Mouse (Mus musculus) ovary, postnatal 36 days (tissue): ENCODE results near the gene Ankrd11.
A peak's percentile ranks its signal among the peaks of the same experiment; 100 is the strongest.

Source experiments
- DNase-seq: peaks from one replicate; pipeline ENCODE4 v3.0.0; 2022; ENCODE audit warnings: low spot score, mixed read lengths

The Ankrd11 gene

DNA sequence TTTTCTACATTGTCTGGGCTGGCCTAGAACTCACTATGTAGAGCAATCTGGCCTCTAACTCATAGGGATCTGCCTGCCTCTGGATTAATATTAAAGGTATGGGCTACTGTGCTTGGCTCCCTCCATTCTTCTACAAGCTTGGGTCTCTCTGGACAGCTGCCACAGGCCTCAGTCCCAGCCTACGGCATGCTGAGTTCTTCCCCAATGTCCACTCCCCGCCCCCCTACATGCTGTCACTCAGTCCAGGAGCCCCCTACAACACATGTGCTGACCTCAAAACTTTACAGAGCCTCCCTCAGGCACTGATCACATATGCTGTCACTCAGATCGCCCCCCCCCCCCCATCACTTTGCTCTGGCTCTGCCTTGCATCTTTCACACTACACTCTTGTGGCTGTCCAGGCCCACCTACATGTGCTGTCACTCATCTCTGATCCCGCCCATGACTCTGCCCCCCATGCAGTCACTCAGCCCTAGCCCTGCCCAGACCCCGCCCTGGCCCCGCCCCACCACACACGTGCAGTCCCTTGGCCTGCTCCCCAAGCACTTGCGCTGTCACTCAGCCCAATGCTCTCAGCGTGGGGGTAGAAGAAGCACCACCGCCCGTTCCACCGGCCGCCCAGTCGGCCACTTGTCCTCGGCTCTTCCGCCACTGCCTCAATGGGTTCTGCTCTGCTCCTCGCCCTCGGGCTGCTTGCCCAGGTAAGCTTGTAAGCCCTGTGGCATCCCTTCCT, 194.1 kb downstream of the Ankrd11 start, which contains the start of gene Cdh15:
Gene Cdh15 (plus strand): TSS at position 138 of the 733 bp plus-strand sequence.
- DNase-seq = peak; percentile 33

DNA sequence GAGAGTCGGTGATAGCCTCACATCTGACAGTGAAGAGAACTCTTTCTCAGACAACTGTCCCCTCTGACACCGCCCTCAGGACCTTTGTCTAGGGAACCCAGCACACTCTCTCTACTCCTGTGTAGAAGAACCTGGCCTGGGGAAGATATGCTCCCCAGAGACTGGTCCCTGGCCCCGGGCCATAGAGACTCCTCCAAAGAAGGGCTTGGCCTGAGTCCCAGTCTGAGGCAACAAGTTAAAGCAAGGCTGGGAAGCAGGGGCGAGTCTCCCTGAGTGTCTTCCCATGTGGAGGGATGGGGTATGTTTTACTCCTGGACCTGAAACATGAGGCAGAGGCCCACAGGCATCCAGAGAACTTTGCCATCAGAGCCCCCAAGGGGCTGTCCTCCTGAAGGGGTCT, 196.4 kb downstream of the Ankrd11 start:
- DNase-seq = peak; percentile 54

DNA sequence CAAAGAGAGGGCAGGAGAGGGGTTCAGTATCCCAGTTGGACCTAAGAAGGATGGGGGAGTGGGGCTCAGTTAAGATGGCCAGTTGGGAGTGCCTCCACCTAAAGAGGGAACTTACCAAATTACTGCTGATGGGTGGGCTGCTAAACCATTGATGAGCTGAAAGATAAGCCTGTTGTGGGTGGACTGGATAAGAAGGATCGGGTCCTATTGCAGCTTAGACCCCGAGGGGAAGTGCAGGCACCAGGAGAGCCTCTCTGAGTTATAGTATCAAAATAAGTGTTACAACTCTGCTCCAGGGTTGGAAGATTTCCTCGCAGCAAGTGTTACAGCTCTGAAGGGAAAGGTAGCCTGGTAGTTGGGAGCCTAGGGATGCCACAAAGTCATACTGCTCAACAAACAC, 197.9 kb downstream of the Ankrd11 start:
- no peak for DNase-seq

DNA sequence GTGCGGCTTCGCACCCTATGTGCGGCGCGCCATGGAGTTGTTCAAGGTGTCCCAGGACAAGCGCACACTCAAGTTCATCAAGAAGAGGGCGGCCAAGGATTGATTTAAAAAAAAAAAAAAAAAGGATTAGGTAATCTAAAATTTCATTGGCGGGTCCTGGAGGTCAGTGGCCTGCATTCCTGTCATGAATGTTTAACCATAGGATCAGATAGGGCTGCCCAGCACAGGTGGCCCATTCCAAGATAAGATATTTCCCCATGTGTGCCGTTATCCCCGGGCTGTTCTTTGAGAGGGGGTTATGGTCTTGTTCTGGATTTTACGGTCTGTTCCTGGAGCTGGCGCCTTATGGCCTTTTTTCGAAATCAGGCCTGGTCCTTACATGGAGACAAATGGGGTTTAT, 205.4 kb downstream of the Ankrd11 start:
- DNase-seq = no peak

DNA sequence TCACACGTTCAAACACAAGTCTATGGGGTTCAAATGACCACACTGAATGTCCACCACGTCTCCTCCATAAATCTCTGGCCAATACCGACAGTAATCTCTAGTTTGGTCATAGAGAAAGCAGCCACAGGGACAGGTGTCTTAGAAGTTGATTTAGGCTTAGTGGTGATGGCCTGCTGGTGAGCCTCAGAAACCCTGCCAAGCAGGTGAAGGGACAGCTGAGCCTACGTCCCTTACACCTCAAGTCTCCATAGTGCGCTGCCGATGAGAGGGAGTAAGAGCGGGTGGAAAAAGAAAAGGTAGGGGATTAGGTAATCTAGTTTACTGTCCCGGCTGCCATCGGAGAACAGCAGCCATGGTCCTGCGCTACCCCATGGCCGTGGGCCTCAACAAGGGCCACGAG, 205.9 kb downstream of the Ankrd11 start:
- DNase-seq = no peak

DNA sequence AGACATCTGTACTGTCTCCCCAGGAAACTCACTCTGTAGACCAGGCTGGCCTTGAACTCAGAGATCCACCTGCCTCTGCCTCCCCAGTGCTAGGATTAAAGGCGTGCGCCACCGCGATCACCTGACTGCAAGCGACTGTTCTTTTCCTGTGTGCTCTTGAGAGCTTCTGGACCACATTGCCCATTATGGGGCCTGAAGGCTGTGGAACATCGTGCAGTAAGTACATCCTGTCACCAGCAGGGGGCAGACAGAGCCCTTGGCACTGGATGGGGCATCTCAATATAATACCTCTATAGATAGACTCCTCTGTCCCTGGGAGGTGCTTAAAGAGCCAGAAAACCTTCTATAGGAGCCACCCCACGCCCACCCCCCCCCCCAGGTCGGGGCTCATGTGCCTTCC, 207.1 kb downstream of the Ankrd11 start:
- DNase-seq = peak; percentile 72

DNA sequence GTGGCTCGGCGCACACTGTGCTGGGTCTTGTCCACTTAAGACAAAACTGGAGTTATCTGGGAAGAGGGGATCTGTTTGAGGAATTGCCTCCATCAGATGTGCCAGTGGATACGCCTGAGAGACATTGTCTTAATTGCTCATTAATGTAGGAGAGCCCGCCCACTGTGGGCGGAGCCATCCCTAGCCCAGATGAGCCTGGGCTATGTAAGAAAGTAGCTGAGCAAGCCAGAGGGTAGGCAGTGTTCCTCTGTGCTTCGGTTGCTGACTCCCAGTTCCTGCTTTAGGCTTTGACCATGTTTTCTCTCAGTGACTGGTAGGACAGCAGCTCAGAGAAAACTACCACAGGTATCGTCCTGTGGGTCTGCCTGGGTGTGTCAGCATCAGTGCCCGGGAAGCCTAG, 207.7 kb downstream of the Ankrd11 start:
- no peak for DNase-seq
